Mouse (Mus musculus) lung, embryonic 16.5 days (tissue): ENCODE results near the gene Olfr1270. TPM values are rescaled to one million over a fixed set of nuclear protein-coding genes. Genes with fewer than 3 reads are reported as not detected.

ENCODE experiments used
- polyA plus RNA-seq: library from polyadenylated mRNA; unstranded; fragments of >200 nt; fragmentation: Nextera tagmentation; extraction: Ambion mirVana; gene quantifications from 2 replicates; pipeline ENCODE4 v1.2.1, GENCODE M21; 2015

Olfr1270 gene
- polyA plus RNA-seq, 1 experiment from 2014 or later = not detected

Other genes with a start within 250 kb of the Olfr1270 start
- not detected in 2 replicates for gene Olfr1258, start 225.8 kb downstream of the Olfr1270 start, polyA plus RNA-seq
- gene Olfr1259, start 204.4 kb downstream of the Olfr1270 start, polyA plus RNA-seq = not detected in 2 replicates
- not detected in 2 replicates for gene Olfr1260, start 178.8 kb downstream of the Olfr1270 start, polyA plus RNA-seq
- not detected in 2 replicates for gene Olfr1261, start 161.9 kb downstream of the Olfr1270 start, polyA plus RNA-seq
- gene Olfr1262, start 152.9 kb downstream of the Olfr1270 start, polyA plus RNA-seq = not detected in 2 replicates
- gene Olfr1263, start 141.0 kb downstream of the Olfr1270 start, polyA plus RNA-seq = not detected in 2 replicates
- gene Olfr1264, start 127.5 kb downstream of the Olfr1270 start, polyA plus RNA-seq = not detected in 2 replicates
- not detected in 2 replicates for gene Olfr1265, start 117.8 kb downstream of the Olfr1270 start, polyA plus RNA-seq
- gene Olfr140, start 89.5 kb downstream of the Olfr1270 start, polyA plus RNA-seq = not detected in 2 replicates
- not detected in 2 replicates for gene Olfr1269, start 31.7 kb downstream of the Olfr1270 start, polyA plus RNA-seq
- not detected in 2 replicates for gene Olfr32, start 10.8 kb downstream of the Olfr1270 start, polyA plus RNA-seq
- gene Olfr1506, start 71.4 kb upstream of the Olfr1270 start, polyA plus RNA-seq = not detected in 2 replicates
- gene Olfr142, start 104.5 kb upstream of the Olfr1270 start, polyA plus RNA-seq = not detected in 2 replicates
- gene Olfr1271, start 117.9 kb upstream of the Olfr1270 start, polyA plus RNA-seq = not detected in 2 replicates
- gene Olfr1272, start 139.8 kb upstream of the Olfr1270 start, polyA plus RNA-seq = not detected in 2 replicates
- gene Gm13769, start 169.1 kb upstream of the Olfr1270 start, polyA plus RNA-seq = not detected in 2 replicates
- gene Olfr1274-ps, start 245.6 kb upstream of the Olfr1270 start, polyA plus RNA-seq = not detected in 2 replicates